Comparison of ENCODE assay signal across 8 mouse cellular contexts in genomic region chr5:121714331-121714730, GRCm38 (mm10). TPM values are rescaled to one million over a fixed set of nuclear protein-coding genes. Genes with fewer than 3 reads are reported as not detected.
DNase-seq lines count a peak whose midpoint lies in the region; ATAC-seq and TF ChIP-seq lines count a peak whose summit lies in the region.

No protein-coding gene starts in this region.

- 77% methylated on average over 1 of the region's 1 CpGs for WGBS in hindbrain, embryonic 10.5 days
- WGBS in hindbrain, embryonic 11.5 days, result 71% methylated on average over 1 of the region's 1 CpGs
- 68% methylated on average over 1 of the region's 1 CpGs for WGBS in embryonic facial prominence, embryonic 15.5 days
- WGBS in limb, embryonic 12.5 days, result 95% methylated on average over 1 of the region's 1 CpGs
- 15% methylated on average over 1 of the region's 1 CpGs for WGBS in small intestine, adult 2 months
- 95% methylated on average over 1 of the region's 1 CpGs for WGBS in cerebellum, adult 2 months

- no peak overlapping the region for H3K9ac ChIP-seq in hindbrain, embryonic 11.5 days (ENCODE audit: low read depth, low read length)
- H3K9ac ChIP-seq in embryonic facial prominence, embryonic 15.5 days, result no peak overlapping the region
- H3K9ac ChIP-seq in limb, embryonic 12.5 days (replicated peaks), result no peak overlapping the region

- H3K27ac ChIP-seq in hindbrain, embryonic 10.5 days, result no peak overlapping the region
- H3K27ac ChIP-seq in hindbrain, embryonic 11.5 days (ENCODE audit: low read depth, low read length), result no peak overlapping the region
- no peak overlapping the region for H3K27ac ChIP-seq in embryonic facial prominence, embryonic 15.5 days (replicated peaks)
- H3K27ac ChIP-seq in limb, embryonic 12.5 days, result no peak overlapping the region
- H3K27ac ChIP-seq in small intestine, adult 2 months (ENCODE audit: insufficient read depth, low read depth, low read length), result peak overlapping the region; percentile 29
- no peak overlapping the region for H3K27ac ChIP-seq in cerebellum, adult 2 months (ENCODE audit: insufficient read depth, low read length)

- H3K4me1 ChIP-seq in hindbrain, embryonic 10.5 days (replicated peaks), result peaks cover 48% of the 10 kb centered on the region
- peaks cover 2% of the 10 kb centered on the region; the same call in 1 of the 2 replicates for H3K4me1 ChIP-seq in hindbrain, embryonic 11.5 days (replicated peaks; ENCODE audit: control insufficient read depth, insufficient read depth, low read length)
- peaks cover 28% of the 10 kb centered on the region for H3K4me1 ChIP-seq in embryonic facial prominence, embryonic 15.5 days
- H3K4me1 ChIP-seq in limb, embryonic 12.5 days (replicated peaks), result peaks cover 42% of the 10 kb centered on the region
- H3K4me1 ChIP-seq in small intestine, adult 2 months (ENCODE audit: control insufficient read depth, insufficient read depth, insufficient read length, low read length), result peaks cover 8% of the 10 kb centered on the region; the same call in 1 of the 2 replicates
- peaks cover 6% of the 10 kb centered on the region for H3K4me1 ChIP-seq in cerebellum, adult 2 months (ENCODE audit: control insufficient read depth, insufficient read depth, low read length)

- H3K4me3 ChIP-seq in hindbrain, embryonic 10.5 days, result peak overlapping the region; percentile 100; the same call in 1 of the 2 replicates
- no peak overlapping the region for H3K4me3 ChIP-seq in hindbrain, embryonic 11.5 days (ENCODE audit: low read depth, low read length)
- H3K4me3 ChIP-seq in embryonic facial prominence, embryonic 15.5 days (replicated peaks), result no peak overlapping the region
- no peak overlapping the region for H3K4me3 ChIP-seq in limb, embryonic 12.5 days (replicated peaks)
- H3K4me3 ChIP-seq in small intestine, adult 2 months (ENCODE audit: low read depth, low read length), result no peak overlapping the region
- H3K4me3 ChIP-seq in cerebellum, adult 2 months (replicated peaks; ENCODE audit: insufficient read depth, low read depth, low read length), result no peak overlapping the region

- no peaks in the 10 kb centered on the region for H3K27me3 ChIP-seq in hindbrain, embryonic 10.5 days (ENCODE audit: insufficient read depth, poor library complexity, severe bottlenecking)
- H3K27me3 ChIP-seq in hindbrain, embryonic 11.5 days (ENCODE audit: control insufficient read depth, insufficient read depth, low read length), result no peaks in the 10 kb centered on the region
- H3K27me3 ChIP-seq in embryonic facial prominence, embryonic 15.5 days, result no peaks in the 10 kb centered on the region
- H3K27me3 ChIP-seq in limb, embryonic 12.5 days, result no peaks in the 10 kb centered on the region
- H3K27me3 ChIP-seq in small intestine, adult 2 months (ENCODE audit: control insufficient read depth, insufficient read depth, low read length), result no peaks in the 10 kb centered on the region
- H3K27me3 ChIP-seq in cerebellum, adult 2 months (ENCODE audit: control insufficient read depth, insufficient read depth, low read length), result no peaks in the 10 kb centered on the region

- no peak for DNase-seq in hindbrain, embryonic 10.5 days (ENCODE audit: low spot score)
- DNase-seq in hindbrain, embryonic 11.5 days (ENCODE audit: low spot score), result no peak
- no peak for DNase-seq in cerebellum, adult 2 months
- DNase-seq in spleen, postnatal 4 days (ENCODE audit: low spot score in 2 of 2), result no peak
- DNase-seq in cerebellum, adult 11-12 months, result no peak

- TF ChIP-seq CTCF in small intestine, adult 2 months (IDR thresholded peaks at IDR 0.05; ENCODE audit: extremely low read depth, insufficient read length, insufficient replicate concordance, low read depth, low read length), result no peak
- TF ChIP-seq CTCF in cerebellum, adult 2 months (IDR thresholded peaks at IDR 0.05; ENCODE audit: borderline replicate concordance, insufficient read depth, low read depth, low read length), result no peak

- H3K36me3 ChIP-seq in hindbrain, embryonic 10.5 days, result peaks cover 20% of the 10 kb centered on the region
- H3K36me3 ChIP-seq in hindbrain, embryonic 11.5 days (ENCODE audit: control insufficient read depth, insufficient read depth, low read length), result no peaks in the 10 kb centered on the region
- no peaks in the 10 kb centered on the region; the same call in 1 of the 2 replicates for H3K36me3 ChIP-seq in embryonic facial prominence, embryonic 15.5 days
- H3K36me3 ChIP-seq in limb, embryonic 12.5 days, result peaks cover 19% of the 10 kb centered on the region
- H3K36me3 ChIP-seq in small intestine, adult 2 months (ENCODE audit: control insufficient read depth, insufficient read depth, low read length), result no peaks in the 10 kb centered on the region

- no peak for TF ChIP-seq POLR2A in small intestine, adult 2 months (IDR thresholded peaks at IDR 0.05; ENCODE audit: low read depth, low read length)
- TF ChIP-seq POLR2A in cerebellum, adult 2 months (IDR thresholded peaks at IDR 0.05; ENCODE audit: borderline replicate concordance, insufficient read depth, low read length), result no peak

- no peak overlapping the region for H3K4me2 ChIP-seq in hindbrain, embryonic 11.5 days (replicated peaks; ENCODE audit: low read depth, low read length)
- H3K4me2 ChIP-seq in embryonic facial prominence, embryonic 15.5 days (replicated peaks), result peak overlapping the region; percentile 73
- peak overlapping the region; percentile 86 for H3K4me2 ChIP-seq in limb, embryonic 12.5 days

- ATAC-seq in hindbrain, embryonic 11.5 days (ENCODE audit: low FRiP score), result no peak
- no peak for ATAC-seq in embryonic facial prominence, embryonic 15.5 days (ENCODE audit: insufficient number of reproducible peaks, low FRiP score, low TSS enrichment, low read depth)
- no peak for ATAC-seq in limb, embryonic 12.5 days (ENCODE audit: insufficient number of reproducible peaks, insufficient read depth, low FRiP score, low TSS enrichment, low read depth)

- no peaks in the 10 kb centered on the region for H3K9me3 ChIP-seq in hindbrain, embryonic 10.5 days
- H3K9me3 ChIP-seq in hindbrain, embryonic 11.5 days (ENCODE audit: control insufficient read depth, low read length), result no peaks in the 10 kb centered on the region
- no peaks in the 10 kb centered on the region for H3K9me3 ChIP-seq in embryonic facial prominence, embryonic 15.5 days (replicated peaks)
- no peaks in the 10 kb centered on the region for H3K9me3 ChIP-seq in limb, embryonic 12.5 days

RNA-seq across cellular contexts. Expression of gene Atxn2, which starts 3.2 kb away (rescaled TPM):
- polyA plus RNA-seq in hindbrain, embryonic 10.5 days (2016; fragmentation: Nextera tagmentation; extraction: Ambion mirVana), result 38.6 and 42.0 TPM in 2 replicates
- polyA plus RNA-seq in hindbrain, embryonic 11.5 days (2014; fragmentation: Nextera tagmentation; extraction: Ambion mirVana), result 63.5 and 75.2 TPM in 2 replicates
- polyA plus RNA-seq in embryonic facial prominence, embryonic 15.5 days (2015; fragmentation: Nextera tagmentation; extraction: Ambion mirVana), result 60.5 and 65.2 TPM in 2 replicates
- 59.8 and 79.2 TPM in 2 replicates for polyA plus RNA-seq in limb, embryonic 12.5 days (2016; fragmentation: Nextera tagmentation; extraction: Ambion mirVana)
- 68.5 and 108 TPM in 2 replicates for polyA plus RNA-seq in small intestine, adult 2 months (2012; rRNA removed)
- 149 and 165 TPM in 2 replicates for polyA plus RNA-seq in cerebellum, adult 2 months (2012; rRNA removed)

RNA-seq across cellular contexts. Expression of gene Brap, which starts 54.0 kb away (rescaled TPM):
- polyA plus RNA-seq in hindbrain, embryonic 10.5 days (2016; fragmentation: Nextera tagmentation; extraction: Ambion mirVana), result 41.6 and 41.9 TPM in 2 replicates
- 36.8 and 38.8 TPM in 2 replicates for polyA plus RNA-seq in hindbrain, embryonic 11.5 days (2014; fragmentation: Nextera tagmentation; extraction: Ambion mirVana)
- 47.4 and 50.2 TPM in 2 replicates for polyA plus RNA-seq in embryonic facial prominence, embryonic 15.5 days (2015; fragmentation: Nextera tagmentation; extraction: Ambion mirVana)
- polyA plus RNA-seq in limb, embryonic 12.5 days (2016; fragmentation: Nextera tagmentation; extraction: Ambion mirVana), result 47.1 and 48.3 TPM in 2 replicates
- 8.4 and 17.4 TPM in 2 replicates for polyA plus RNA-seq in small intestine, adult 2 months (2012; rRNA removed)
- polyA plus RNA-seq in cerebellum, adult 2 months (2012; rRNA removed), result 51.2 and 54.4 TPM in 2 replicates

RNA-seq across cellular contexts. Expression of gene Acad10, which starts 54.0 kb away (rescaled TPM):
- polyA plus RNA-seq in hindbrain, embryonic 10.5 days (2016; fragmentation: Nextera tagmentation; extraction: Ambion mirVana), result 3.0 and 3.5 TPM in 2 replicates
- polyA plus RNA-seq in hindbrain, embryonic 11.5 days (2014; fragmentation: Nextera tagmentation; extraction: Ambion mirVana), result 2.1 and 2.5 TPM in 2 replicates
- polyA plus RNA-seq in embryonic facial prominence, embryonic 15.5 days (2015; fragmentation: Nextera tagmentation; extraction: Ambion mirVana), result 2.8 and 3.4 TPM in 2 replicates
- polyA plus RNA-seq in limb, embryonic 12.5 days (2016; fragmentation: Nextera tagmentation; extraction: Ambion mirVana), result 1.8 and 2.6 TPM in 2 replicates
- 3.4 and 4.1 TPM in 2 replicates for polyA plus RNA-seq in small intestine, adult 2 months (2012; rRNA removed)
- polyA plus RNA-seq in cerebellum, adult 2 months (2012; rRNA removed), result 3.6 and 4.0 TPM in 2 replicates
